Mouse (Mus musculus): ENCODE measurements around the gene Iqsec1.

The Iqsec1 gene

DNA sequence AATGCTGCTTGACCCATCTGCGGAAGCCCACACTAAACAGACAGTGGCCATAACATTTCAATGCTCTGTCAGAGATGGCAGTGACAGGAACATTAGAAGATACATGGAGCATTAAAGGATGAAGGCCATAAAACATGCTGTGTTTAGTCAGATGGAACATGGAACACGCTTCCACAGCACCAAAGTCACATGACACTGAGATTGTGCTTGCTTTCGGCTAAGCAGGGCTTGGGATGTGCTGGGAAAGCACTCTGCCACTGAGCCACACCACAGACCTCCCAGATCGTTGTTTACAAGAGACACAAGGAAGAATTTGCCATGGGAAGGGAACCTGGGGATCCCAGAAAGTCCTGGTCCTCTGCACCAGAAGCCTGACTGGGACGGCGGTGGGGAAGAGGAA is 269.1 kb downstream of the Iqsec1 start:
- no peak for DNase-seq

DNA sequence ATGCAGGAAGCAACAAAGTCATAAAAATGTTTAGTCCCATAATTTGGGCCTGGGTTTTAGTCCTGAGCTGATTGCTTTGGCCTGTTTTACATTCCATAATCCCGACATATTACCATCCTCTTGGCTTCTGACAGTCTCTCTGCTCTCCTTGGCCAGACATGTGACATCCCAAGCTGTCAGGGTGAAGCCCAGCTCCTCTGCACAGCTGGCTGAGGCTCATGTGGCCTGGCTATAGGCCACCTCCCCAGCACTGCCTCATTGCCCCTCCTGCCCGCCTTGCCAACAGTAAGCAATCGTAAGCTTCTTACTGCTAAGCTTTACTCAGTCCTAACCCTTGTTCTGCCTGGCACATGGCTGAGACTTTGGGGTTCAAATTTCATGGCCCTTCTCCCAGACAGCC is 270.0 kb downstream of the Iqsec1 start:
- no peak for DNase-seq

DNA sequence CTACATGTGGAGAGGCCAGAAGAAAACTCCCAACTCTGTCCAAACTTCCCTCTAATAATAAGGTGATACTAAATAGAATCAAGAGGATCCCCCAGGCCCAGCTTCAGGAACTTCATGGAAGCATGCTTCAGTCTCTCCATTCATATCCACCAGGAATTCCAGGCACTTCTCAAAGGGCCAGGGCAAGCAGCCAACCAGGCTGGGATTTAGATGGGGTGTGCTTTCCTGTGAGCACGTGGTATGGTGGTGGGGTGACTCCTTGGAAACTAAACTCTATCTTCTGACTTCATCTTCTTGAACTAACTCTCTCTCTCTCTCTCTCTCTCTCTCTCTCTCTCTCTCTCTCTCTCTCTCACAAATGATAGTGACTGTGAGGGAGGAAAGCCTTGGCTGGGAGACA is 270.8 kb downstream of the Iqsec1 start:
- DNase-seq: peak in 1 of 2 experiments; percentile 56

DNA sequence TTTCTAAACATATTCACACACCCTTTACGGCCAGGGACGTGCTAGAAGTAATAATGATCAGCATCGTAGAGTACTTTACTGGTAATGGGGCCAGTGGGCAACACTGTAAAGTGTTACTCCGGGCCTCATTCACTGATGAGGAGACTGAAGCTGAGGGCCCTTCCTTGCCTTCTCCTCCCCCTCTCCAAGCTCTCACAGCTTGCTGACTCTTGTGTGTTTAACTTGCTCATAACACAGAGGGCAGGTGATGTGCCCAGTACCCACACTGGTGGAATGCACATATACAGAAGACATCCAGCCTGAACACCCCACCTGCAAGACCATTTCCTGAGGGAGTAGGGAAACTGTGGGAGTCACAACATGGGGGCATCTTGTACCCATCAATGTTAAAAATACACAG is 271.6 kb downstream of the Iqsec1 start:
- DNase-seq: peak in 1 of 2 experiments; percentile 14

DNA sequence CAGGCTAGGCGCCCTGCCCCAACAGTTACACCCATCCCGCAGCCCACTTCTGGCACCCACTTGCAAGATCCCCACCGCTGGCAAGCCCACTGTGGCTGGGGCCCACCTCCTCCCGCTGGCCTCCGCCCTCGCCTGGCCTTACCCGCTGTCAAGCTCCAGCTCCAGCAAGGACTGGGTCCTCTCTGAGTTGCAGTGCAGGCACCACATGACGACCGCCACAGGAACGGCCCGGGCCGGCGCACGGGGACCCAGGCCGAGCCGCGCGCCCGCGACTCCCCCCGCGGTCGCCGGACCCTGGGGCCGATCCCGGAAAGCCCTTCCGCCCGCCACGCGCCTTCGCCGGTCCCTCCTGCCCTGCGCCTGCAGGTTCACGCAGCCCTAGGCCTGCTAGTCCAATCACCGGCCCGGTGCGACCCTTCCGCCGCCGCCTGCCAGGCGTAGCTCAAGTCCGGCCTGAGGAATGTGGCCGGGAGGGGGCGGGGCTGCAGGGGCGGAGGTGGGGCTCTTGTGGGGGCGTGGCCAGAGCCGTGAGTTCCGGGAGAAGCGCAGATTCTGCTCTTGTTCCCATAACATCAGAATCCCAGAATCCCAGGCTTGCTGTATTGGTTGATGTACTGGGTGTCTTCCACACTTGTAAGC is 272.3 kb downstream of the Iqsec1 start:
- DNase-seq: no peak

DNA sequence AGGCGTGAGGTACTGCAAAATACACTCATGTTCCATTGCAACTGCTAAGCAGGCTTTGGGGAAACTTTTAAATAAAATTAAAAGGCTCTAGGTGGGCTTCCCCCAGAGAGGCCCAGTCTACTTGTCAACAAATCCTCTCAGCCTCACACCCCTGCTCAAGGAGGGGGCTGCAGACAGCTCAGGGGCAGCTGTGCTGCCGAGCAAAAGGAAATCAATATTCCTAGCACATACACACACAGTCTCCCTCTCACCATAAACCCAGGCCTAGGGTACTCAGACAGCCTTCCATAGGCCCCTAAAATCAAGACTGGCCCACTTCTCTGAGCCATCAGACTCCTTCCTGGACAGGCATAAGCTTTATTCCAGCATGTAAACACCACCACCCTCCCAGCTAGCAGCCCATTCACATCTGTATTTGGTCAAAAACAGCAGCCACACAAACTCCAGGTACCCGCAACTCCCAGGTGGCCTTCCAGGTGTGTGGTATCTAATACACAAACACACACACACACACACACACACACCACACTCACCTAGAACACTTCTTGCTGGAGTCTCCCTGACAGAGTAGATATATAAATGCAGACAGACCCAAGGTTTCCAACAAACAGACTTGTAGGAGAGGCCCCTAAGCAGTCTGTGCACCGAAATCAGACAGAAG is 273.1 kb downstream of the Iqsec1 start:
- DNase-seq: no peak

DNA sequence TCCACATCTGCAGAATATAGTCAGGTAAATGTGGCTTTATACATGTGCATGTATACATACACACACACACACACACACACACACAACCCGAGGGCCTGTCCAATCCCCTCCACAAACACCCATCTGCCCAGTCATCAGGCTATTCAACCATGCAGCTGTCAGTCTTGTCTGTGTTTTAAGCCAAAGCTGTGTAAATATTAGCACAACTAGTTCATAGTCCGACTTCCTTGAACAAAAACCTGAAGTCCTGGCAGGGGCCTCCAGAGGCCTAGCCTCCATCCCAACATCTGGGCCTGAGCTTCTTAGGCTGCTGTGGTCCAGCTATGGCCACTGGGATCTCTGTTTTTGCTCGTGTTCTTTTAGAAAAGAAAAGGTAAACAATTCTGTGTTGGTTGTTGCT is 274.8 kb downstream of the Iqsec1 start:
- DNase-seq: no peak

DNA sequence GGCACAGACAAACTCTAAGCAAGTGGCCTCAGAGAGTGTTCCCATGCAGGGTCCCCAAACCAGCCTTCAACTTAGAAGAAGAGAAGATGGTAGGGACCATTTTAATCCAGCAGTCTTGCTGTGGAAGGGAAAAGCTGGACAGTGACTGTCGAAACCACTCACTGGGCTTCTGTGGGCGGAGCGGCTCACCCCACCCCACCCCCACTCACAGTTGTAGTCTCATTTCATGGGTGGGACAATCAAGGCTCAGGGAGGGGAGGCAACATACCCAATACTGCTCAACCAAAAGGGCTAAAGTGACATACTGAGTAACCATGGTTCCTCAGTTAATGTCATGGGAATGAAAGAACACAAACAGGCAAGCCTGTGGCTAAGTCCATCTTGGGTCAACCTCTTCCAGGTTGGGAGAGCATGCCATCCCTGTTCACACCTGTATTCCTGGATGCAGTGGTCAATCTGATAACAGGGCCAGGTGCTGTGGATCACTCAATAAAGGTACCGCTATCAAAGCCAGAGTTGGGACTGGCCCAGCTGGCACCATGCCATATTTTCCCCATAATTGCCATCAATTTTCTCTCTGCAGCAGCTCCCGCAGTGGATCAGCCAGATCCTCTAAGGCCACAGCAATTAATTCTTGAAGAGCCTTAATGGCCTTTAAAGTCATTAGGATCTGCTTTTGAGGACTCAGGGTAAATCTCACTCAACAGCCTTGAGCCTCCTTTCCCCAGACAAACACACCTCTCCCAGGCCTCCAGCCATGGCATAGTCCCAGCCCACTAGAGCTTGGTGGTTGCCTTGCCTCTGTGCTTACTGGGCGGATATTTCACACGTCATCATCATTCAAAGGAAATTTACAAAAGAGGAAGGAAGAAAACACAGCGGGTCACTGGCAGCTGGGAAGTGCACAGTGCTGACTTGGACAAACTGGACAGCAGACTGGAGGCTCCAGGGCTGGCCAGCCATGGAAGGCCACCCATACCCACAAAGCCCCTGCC is 275.7 kb downstream of the Iqsec1 start:
- peak in 1 of 2 experiments; percentile 60 for DNase-seq

DNA sequence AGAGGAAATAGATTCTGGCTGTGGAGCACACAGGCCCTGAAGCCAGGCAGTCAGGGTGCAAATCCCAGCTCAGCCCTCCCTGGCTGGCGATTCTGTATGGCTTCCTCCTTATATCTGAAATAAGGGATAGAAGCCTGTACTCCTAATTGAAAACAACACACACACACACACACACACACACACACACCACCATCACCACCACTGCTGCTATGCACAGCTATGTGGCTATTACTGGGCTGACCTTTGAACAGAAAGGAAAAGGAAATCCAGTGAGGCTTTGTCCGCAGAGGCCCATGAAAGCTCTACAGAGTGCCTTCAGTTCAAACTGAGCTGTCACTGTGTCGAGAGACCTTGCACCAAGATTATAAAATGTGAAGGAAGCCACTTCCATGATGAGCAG is 276.4 kb downstream of the Iqsec1 start:
- no peak for DNase-seq

DNA sequence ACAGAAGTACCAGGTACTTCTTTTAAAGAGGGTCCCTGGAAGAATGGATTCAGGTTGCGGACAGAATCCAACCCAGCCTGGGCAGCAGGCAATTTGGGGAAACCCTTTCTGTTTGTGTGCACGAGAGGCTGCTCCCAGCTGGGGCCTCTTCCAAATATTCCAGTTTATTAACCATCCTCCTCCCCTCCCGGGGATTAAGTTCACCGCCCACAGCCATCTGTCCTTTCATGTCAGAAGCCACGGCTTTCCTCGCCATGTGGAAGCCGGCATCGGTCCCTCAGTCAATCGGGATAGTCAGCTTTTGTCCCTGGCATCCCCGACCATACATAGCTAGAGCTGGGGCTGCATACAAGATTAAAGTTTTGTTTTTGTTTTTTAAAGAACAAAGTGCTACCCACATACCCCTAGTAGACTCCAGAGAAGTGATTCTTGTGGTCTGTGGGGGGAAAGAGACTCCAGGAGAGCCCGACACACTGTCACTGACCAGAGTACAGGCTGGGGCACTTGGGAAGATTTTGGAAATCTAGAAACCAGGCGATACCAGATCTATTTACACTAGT is 276.9 kb downstream of the Iqsec1 start:
- peak; percentile 83 to 91 for DNase-seq

DNA sequence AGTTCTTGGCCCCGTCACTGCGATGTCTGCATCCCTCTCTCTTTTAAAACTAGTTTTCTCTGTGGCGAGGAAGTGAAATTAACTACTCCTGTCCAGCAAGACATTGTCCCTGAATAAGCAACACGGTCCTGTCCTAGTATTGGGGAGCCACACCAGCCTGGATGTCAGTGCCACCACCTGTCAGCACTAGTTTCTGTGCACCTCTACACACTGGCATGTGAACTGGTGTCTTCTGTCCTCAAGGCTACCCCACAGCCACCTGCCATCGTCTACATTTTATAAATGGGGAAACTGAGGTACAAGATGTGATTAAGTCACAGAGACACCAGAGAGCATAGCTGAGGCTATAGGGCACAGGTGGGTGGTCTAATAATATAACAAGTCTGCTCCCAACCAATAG is 277.7 kb downstream of the Iqsec1 start:
- DNase-seq: no peak

DNA sequence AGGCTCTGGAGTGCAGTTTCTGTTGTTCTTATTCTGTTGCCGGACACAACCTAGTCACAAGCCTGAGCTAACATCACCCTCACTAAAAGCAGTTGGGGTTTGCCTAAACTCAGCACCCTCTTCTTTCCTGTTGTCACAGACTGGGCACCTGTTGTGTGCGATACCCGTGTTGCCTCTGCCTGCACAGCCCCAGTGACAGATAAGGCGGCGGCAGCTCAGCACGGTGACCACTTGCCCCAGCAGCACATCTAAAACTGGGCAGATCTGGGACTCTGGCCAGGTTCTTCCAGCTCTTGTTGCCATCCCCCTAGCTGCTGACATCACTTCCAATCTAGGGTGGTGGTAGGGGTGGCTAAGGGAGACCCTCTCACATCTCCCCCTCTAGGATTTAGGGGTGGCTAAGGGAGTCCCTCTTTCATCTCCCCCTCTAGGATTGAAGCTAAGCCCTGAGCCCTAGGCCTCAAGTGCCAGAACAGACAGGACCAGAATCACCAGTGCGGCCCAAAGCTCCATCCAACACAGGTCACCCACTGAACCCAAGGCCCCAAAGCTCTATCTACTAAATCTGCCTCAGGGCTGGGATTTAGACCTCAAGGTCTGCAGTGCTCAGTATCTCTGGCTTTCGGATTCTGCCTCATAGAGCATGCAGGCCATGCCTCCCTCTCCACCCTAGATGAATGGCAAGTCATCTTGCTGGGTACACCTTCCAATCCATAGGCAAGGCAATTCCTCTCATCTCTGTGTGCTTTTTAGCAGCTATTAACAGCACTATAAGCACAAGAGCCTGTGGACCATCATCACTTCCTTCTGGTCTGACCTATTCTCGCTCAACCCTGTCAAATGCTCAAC is 278.3 kb downstream of the Iqsec1 start:
- DNase-seq: no peak

DNA sequence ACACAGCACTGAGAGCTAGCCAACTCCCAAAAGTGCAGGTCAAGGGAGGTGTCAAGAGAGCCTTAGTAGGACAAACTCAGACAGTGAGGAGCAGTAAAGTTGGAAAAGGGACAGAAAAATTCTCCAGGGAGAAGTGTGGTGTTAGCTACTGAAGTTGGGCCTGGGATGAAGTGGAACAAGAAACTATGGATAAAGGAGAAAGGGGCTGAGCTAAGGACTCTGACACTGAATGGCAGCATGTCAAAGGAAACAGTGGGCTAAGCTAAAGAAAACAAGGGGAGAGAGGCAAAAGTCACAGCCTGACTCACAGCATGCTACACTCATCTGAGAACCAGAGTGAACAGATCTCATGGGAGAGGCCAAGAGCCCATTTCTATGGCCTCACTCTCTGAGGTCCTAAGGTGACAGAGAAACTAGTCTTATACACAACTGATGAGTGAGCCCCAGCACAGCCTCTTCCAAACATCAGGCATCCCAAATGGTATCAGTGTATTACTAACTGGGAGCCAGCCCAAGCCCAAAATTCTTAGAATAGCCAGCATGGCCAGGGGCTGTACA is 280.3 kb downstream of the Iqsec1 start:
- DNase-seq: no peak

DNA sequence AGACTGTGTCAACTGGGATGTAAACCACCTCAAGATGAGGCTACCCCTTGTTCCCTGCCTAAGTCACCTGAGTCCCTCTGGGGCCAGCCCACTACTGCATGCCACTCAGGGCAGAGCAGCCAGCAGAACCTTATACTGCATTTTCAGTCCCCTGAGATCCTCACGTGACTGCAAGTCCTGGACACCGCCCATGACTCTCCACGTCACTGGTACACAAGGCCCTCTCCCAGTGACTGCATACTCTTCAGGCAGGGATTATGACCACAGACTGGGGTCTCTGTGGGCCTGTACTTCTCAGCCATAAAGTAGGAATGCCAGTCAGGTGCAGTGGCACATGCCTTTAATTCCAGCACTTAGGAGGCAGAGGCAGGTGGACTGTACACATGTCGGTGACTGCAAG is 281.3 kb downstream of the Iqsec1 start:
- no peak for DNase-seq

DNA sequence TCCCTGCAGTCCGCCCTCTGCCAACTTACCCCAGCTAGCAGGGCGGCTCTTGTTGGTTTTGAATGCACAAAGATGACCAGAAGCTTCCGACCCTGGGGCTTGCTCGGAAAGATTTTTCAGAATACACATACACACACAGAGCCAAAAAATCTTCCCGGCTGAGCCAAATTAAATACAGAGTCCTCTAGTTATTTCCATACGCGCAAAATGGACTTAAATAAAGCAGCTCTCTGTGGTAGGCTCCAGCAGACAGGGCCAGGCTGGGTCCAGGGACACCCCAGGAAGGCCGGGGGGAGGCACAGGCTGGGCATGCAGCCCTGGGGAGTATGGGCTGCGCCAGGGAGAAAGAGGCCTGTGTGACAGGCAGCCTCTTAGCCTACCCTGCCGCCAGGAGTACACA is 282.0 kb downstream of the Iqsec1 start:
- peak; percentile 52 to 56 for DNase-seq

DNA sequence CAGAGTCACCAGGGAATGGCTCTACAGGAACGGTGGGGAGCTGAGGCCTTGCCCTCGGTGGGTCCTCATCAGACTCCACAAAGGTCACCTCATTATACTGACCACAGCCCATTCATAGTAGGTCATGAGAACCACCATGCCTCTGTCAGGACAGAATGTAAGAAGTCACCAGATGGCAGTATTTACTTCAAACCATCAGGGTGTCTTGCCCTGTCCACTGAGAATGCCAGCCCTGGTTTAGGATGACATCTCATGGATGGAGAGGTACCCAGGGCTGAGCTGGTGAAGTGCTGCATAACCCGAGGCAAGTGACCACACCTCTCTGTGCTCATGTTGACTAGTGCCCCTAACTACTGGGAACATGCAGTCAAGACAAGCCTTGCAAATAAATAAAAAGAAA is 282.7 kb downstream of the Iqsec1 start:
- peak; percentile 48 to 53 for DNase-seq

DNA sequence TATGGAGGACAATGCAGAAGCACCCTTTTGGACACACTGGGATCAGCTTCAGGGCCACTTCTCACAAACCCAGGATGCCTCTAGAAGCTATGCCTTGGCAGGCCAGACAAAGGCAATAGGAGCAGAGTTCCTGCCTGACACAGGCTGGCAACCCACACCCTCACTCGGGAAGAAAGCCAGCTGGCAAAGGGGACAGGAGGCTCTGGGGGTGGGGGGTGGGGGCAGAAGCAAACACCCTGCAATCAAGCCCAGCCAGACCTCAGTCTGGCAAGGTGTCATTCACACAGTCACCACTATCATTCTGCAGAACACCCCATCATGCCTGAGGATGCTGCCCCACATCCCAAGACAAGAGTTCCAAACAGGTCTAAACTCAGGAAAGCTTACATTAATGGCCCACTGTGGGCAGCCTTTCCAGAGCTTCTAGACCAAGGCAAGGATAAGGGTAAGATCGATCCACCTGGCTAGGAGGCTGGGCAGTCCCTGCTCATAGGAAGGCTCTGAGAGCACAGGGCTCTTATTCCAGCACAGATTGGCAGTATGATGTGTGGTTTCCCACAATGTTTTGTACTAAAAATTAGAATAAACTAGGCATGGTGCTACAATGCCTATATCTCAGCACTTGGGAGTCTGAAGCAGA is 283.7 kb downstream of the Iqsec1 start:
- peak; percentile 82 to 86 for DNase-seq

DNA sequence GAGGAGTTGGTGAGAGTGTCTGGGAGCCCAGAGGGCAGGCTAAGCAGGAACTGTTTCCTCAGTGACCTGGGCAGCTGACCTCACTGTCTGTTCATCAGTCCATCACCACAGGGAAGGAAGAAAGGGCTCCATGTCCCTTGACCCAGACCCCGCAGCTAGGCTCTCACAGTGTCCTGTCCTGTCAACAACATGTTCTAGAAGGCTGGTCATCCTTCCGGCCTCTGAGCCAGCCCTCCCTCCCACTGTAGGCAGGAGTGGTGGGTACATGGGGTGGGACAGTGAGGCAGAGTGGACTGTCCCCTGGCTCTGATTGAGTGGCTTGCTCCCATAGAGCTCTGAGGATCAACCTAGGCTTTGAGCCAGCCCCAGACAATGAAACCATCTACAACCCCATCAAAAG is 284.7 kb downstream of the Iqsec1 start:
- DNase-seq: no peak

DNA sequence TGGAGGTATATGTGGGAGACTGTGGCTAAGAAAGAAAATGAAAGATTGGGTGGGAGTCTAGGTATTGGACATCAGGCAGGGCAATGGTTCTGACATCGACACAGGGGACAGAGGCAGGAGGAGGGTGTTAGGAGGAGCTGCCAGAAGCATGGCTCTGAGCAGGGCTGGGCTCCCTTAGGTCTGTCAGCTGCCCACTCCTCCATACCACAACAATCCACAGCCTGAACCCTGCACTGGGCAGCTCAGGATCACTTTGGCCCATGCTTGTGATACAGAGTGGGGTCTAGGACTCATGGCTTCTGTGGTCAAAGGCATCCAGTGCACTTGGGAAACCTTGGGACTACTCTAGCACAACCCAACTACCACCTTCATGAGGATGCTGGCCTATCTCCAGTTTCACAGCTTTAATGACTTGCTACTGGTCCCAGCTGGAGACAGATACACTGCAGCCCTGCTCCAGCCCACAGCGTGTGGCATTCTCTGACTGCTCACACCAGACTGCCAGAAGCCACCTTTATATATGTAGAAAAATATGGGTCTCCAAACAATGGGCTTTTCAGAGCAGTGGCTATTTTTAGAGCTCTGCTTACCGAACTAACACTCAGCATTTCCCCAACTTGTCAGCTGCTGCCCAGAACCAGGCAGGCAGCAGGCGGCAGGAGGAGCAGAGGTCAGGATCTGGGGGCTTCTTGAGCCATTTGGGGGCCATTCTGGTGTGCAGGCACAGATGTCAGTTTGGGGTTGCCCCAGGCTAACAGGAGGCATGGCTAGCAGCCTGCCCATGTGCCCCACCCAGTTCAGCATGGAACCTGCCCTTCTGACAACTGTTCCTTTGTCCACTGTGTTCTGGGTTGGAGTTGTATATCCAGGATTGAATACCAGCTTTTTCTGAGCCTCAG is 285.4 kb downstream of the Iqsec1 start:
- peak in 1 of 2 experiments; percentile 29 for DNase-seq

DNA sequence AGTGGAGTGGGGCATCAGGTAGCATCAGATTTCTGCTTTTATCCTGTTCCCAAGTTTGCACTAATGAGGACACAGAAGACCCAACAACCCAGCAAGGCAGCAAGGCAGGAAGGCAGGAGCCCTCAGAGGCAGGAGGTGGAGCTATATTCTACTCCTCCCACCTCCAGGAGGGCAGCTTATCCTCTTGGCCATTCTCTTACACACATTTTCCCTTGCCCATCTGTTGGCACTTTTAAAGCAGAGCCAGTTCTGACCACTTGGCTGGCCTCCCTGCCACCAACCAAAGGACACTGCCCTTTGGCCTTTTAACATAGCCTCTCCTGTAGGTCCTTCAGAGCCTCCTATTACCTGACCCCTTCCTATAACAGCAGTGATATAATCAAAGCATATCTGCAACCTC is 286.3 kb downstream of the Iqsec1 start:
- DNase-seq: peak; percentile 52 to 67
